Mouse (Mus musculus): Measurements from ENCODE around the gene Ryr2. TPM values are rescaled to one million over a fixed set of nuclear protein-coding genes. Genes with fewer than 3 reads are reported as not detected.
"Not testable (repeated sequence)": the region's sequence is repeated elsewhere in the genome, so short reads cannot be mapped to it uniquely, and the experiment has no call there.

The Ryr2 gene
- polyA plus RNA-seq, 1 experiment = 0.13 TPM

- no peak for DNase-seq
- H3K36me3 ChIP-seq (ENCODE audit: control insufficient read depth, insufficient read depth, low read length) = no peaks in the 10 kb centered on the region
- 97% methylated on average over 3 of the region's 3 CpGs for WGBS
- TF ChIP-seq CTCF (conservative IDR thresholded peaks at IDR 0.05; ENCODE audit: insufficient read depth, insufficient read length, low read depth, low read length) (no peak), POLR2A (IDR thresholded peaks at IDR 0.05; ENCODE audit: low read depth, low read length) (no peak)
- no peak overlapping the region for H3K4me3 ChIP-seq (ENCODE audit: insufficient read depth, low read depth, low read length)
- no peaks in the 10 kb centered on the region for H3K4me1 ChIP-seq (ENCODE audit: control insufficient read depth, insufficient read depth, low read length)
- H3K27ac ChIP-seq (ENCODE audit: insufficient read depth, low read depth, low read length) = no peak overlapping the region
- H3K27me3 ChIP-seq (replicated peaks; ENCODE audit: control insufficient read depth, insufficient read depth, low read length) = no peaks in the 10 kb centered on the region
These were observed 268.9 kb downstream of the Ryr2 start for GRCm38 (mm10) chr13:11837870-11838269.

- no peak for DNase-seq
- Histone ChIP-seq H3K4me3 (ENCODE audit: insufficient read depth, low read depth, low read length) (no peak overlapping the region), H3K27me3 (replicated peaks; ENCODE audit: control insufficient read depth, insufficient read depth, low read length) (no peaks in the 10 kb centered on the region), H3K36me3 (ENCODE audit: control insufficient read depth, insufficient read depth, low read length) (no peaks in the 10 kb centered on the region), H3K4me1 (ENCODE audit: control insufficient read depth, insufficient read depth, low read length) (no peaks in the 10 kb centered on the region), H3K27ac (ENCODE audit: insufficient read depth, low read depth, low read length) (no peak overlapping the region)
- no peak for TF ChIP-seq CTCF (conservative IDR thresholded peaks at IDR 0.05; ENCODE audit: insufficient read depth, insufficient read length, low read depth, low read length)
- TF ChIP-seq POLR2A (IDR thresholded peaks at IDR 0.05; ENCODE audit: low read depth, low read length) = no peak
- WGBS = 83% methylated on average over 4 of the region's 4 CpGs
These were observed 269.6 kb downstream of the Ryr2 start for GRCm38 (mm10) chr13:11837152-11837551.

GRCm38 (mm10) chr13:11836304-11837078, 270.3 kb downstream of the Ryr2 start:
- Histone ChIP-seq H3K4me3 (ENCODE audit: insufficient read depth, low read depth, low read length) (no peak overlapping the region), H3K27me3 (replicated peaks; ENCODE audit: control insufficient read depth, insufficient read depth, low read length) (no peaks in the 10 kb centered on the region), H3K27ac (ENCODE audit: insufficient read depth, low read depth, low read length) (no peak overlapping the region), H3K4me1 (ENCODE audit: control insufficient read depth, insufficient read depth, low read length) (no peaks in the 10 kb centered on the region), H3K36me3 (ENCODE audit: control insufficient read depth, insufficient read depth, low read length) (no peaks in the 10 kb centered on the region)
- no peak for TF ChIP-seq CTCF (conservative IDR thresholded peaks at IDR 0.05; ENCODE audit: insufficient read depth, insufficient read length, low read depth, low read length)
- TF ChIP-seq POLR2A (IDR thresholded peaks at IDR 0.05; ENCODE audit: low read depth, low read length) = no peak
- WGBS = 66% methylated on average over 6 of the region's 6 CpGs
- DNase-seq = no peak

GRCm38 (mm10) chr13:11831210-11831609, 275.5 kb downstream of the Ryr2 start:
- 87% methylated on average over 4 of the region's 4 CpGs for WGBS
- H3K4me1 ChIP-seq (ENCODE audit: control insufficient read depth, insufficient read depth, low read length) = no peaks in the 10 kb centered on the region
- DNase-seq = no peak
- no peak overlapping the region for H3K27ac ChIP-seq (ENCODE audit: insufficient read depth, low read depth, low read length)
- no peaks in the 10 kb centered on the region for H3K36me3 ChIP-seq (ENCODE audit: control insufficient read depth, insufficient read depth, low read length)
- no peaks in the 10 kb centered on the region for H3K27me3 ChIP-seq (replicated peaks; ENCODE audit: control insufficient read depth, insufficient read depth, low read length)
- H3K4me3 ChIP-seq (ENCODE audit: insufficient read depth, low read depth, low read length) = no peak overlapping the region
- no peak for TF ChIP-seq CTCF (conservative IDR thresholded peaks at IDR 0.05; ENCODE audit: insufficient read depth, insufficient read length, low read depth, low read length)
- TF ChIP-seq POLR2A (IDR thresholded peaks at IDR 0.05; ENCODE audit: low read depth, low read length) = no peak

- WGBS = 92% methylated on average over 2 of the region's 2 CpGs
- TF ChIP-seq POLR2A (IDR thresholded peaks at IDR 0.05; ENCODE audit: low read depth, low read length) = no peak
- no peak for TF ChIP-seq CTCF (conservative IDR thresholded peaks at IDR 0.05; ENCODE audit: insufficient read depth, insufficient read length, low read depth, low read length)
These were observed 281.1 kb downstream of the Ryr2 start for GRCm38 (mm10) chr13:11825563-11826226.

GRCm38 (mm10) chr13:11818723-11819122, 288.0 kb downstream of the Ryr2 start:
- 69% methylated on average over 3 of the region's 3 CpGs for WGBS
- H3K27ac ChIP-seq (ENCODE audit: insufficient read depth, low read depth, low read length) = no peak overlapping the region
- H3K27me3 ChIP-seq (replicated peaks; ENCODE audit: control insufficient read depth, insufficient read depth, low read length) = no peaks in the 10 kb centered on the region
- no peak for DNase-seq
- H3K36me3 ChIP-seq (ENCODE audit: control insufficient read depth, insufficient read depth, low read length) = no peaks in the 10 kb centered on the region
- no peak for TF ChIP-seq POLR2A (IDR thresholded peaks at IDR 0.05; ENCODE audit: low read depth, low read length)
- TF ChIP-seq CTCF (conservative IDR thresholded peaks at IDR 0.05; ENCODE audit: insufficient read depth, insufficient read length, low read depth, low read length) = no peak
- no peaks in the 10 kb centered on the region for H3K4me1 ChIP-seq (ENCODE audit: control insufficient read depth, insufficient read depth, low read length)
- no peak overlapping the region for H3K4me3 ChIP-seq (ENCODE audit: insufficient read depth, low read depth, low read length)

More at GRCm38 (mm10) chr13:11825563-11826226, 281.1 kb downstream of the Ryr2 start:
- no peak for DNase-seq
- Histone ChIP-seq H3K4me3 (ENCODE audit: insufficient read depth, low read depth, low read length) (no peak overlapping the region), H3K27me3 (replicated peaks; ENCODE audit: control insufficient read depth, insufficient read depth, low read length) (no peaks in the 10 kb centered on the region), H3K36me3 (ENCODE audit: control insufficient read depth, insufficient read depth, low read length) (no peaks in the 10 kb centered on the region), H3K27ac (ENCODE audit: insufficient read depth, low read depth, low read length) (no peak overlapping the region), H3K4me1 (ENCODE audit: control insufficient read depth, insufficient read depth, low read length) (no peaks in the 10 kb centered on the region)

GRCm38 (mm10) chr13:11809365-11809764, 297.4 kb downstream of the Ryr2 start:
- not testable (repeated sequence) for H3K27me3 ChIP-seq (replicated peaks; ENCODE audit: control insufficient read depth, insufficient read depth, low read length); H3K4me1 ChIP-seq (ENCODE audit: control insufficient read depth, insufficient read depth, low read length); H3K27ac ChIP-seq (ENCODE audit: insufficient read depth, low read depth, low read length); DNase-seq; H3K36me3 ChIP-seq (ENCODE audit: control insufficient read depth, insufficient read depth, low read length); H3K4me3 ChIP-seq (ENCODE audit: insufficient read depth, low read depth, low read length)
- WGBS = 86% methylated on average over 1 of the region's 1 CpGs

Data from kidney, adult 2 months (tissue).